Mouse (Mus musculus) urinary bladder, postnatal 36 days (tissue): ENCODE measurements around the gene Atp11a.

Experiments
- DNase-seq, 2 experiments: peaks; one replicate each; pipeline ENCODE4 v3.0.0; 2022; ENCODE audit warnings: low spot score in 2 of 2, mixed read lengths in 1 of 2

Gene Atp11a

GRCm38 (mm10) chr8:12756391-12757157, at the start of gene Atp11a:
Gene Atp11a, plus strand, starts transcription at chr8:12757014.
- DNase-seq: peak in 1 of 2 experiments; percentile 63

- DNase-seq: peak in 1 of 2 experiments; percentile 40
Observed at GRCm38 (mm10) chr8:12711623-12712022, 45.2 kb upstream of the Atp11a start.

- DNase-seq: no peak
Observed at GRCm38 (mm10) chr8:12715861-12716585, 40.8 kb upstream of the Atp11a start.

GRCm38 (mm10) chr8:12719091-12719490, 37.7 kb upstream of the Atp11a start:
- no peak for DNase-seq

GRCm38 (mm10) chr8:12728644-12729043, 28.2 kb upstream of the Atp11a start:
- DNase-seq: peak in 1 of 2 experiments; percentile 14

GRCm38 (mm10) chr8:12730780-12731179, 26.0 kb upstream of the Atp11a start:
- peak in 1 of 2 experiments; percentile 60 for DNase-seq

GRCm38 (mm10) chr8:12732431-12732830, 24.4 kb upstream of the Atp11a start:
- no peak for DNase-seq

- DNase-seq: no peak
Observed at GRCm38 (mm10) chr8:12739113-12739512, 17.7 kb upstream of the Atp11a start.

GRCm38 (mm10) chr8:12743390-12743789, 13.4 kb upstream of the Atp11a start:
- DNase-seq: no peak

GRCm38 (mm10) chr8:12748183-12748582, 8.6 kb upstream of the Atp11a start:
- no peak for DNase-seq

GRCm38 (mm10) chr8:12749116-12749515, 7.7 kb upstream of the Atp11a start:
- no peak for DNase-seq

- DNase-seq: no peak
Observed at GRCm38 (mm10) chr8:12753054-12753453, 3.8 kb upstream of the Atp11a start.

GRCm38 (mm10) chr8:12754115-12754514, 2.7 kb upstream of the Atp11a start:
- no peak for DNase-seq

- DNase-seq: no peak
Observed at GRCm38 (mm10) chr8:12755312-12755711, 1.5 kb upstream of the Atp11a start.

GRCm38 (mm10) chr8:12755826-12756225, 988 bp upstream of the Atp11a start:
- DNase-seq: no peak

- no peak for DNase-seq
Observed at GRCm38 (mm10) chr8:12757231-12757940, 572 bp downstream of the Atp11a start.

- no peak for DNase-seq
Observed at GRCm38 (mm10) chr8:12759963-12760362, 3.1 kb downstream of the Atp11a start.

GRCm38 (mm10) chr8:12761873-12762272, 5.1 kb downstream of the Atp11a start:
- no peak for DNase-seq

- peak in 1 of 2 experiments; percentile 60 for DNase-seq
Observed at GRCm38 (mm10) chr8:12763565-12764108, 6.8 kb downstream of the Atp11a start.

GRCm38 (mm10) chr8:12764971-12765370, 8.2 kb downstream of the Atp11a start:
- DNase-seq: peak in 1 of 2 experiments; percentile 45

- DNase-seq: no peak
Observed at GRCm38 (mm10) chr8:12767176-12767575, 10.4 kb downstream of the Atp11a start.

- DNase-seq: no peak
Observed at GRCm38 (mm10) chr8:12768747-12769146, 11.9 kb downstream of the Atp11a start.
